Mouse (Mus musculus) heart, postnatal 10 days (tissue): ENCODE data around the gene Exosc2. TPM values are rescaled to one million over a fixed set of nuclear protein-coding genes. Genes with fewer than 3 reads are reported as not detected.

ENCODE experiments used
- DNase-seq, 2 experiments: peaks; one replicate each; pipeline ENCODE4 v3.0.0; 2021
- intact Hi-C: fragments of 180-260 bp; cut with DNase I; formaldehyde crosslinking; loops from one replicate; pipeline ENCODE4 v1.15.1; 2025
- total RNA-seq, 2 experiments: library from RNA; stranded (reverse); gene quantifications; 2 replicates each; pipeline ENCODE4 v1.2.3; 2021

Exosc2 gene
- total RNA-seq, 2 experiments from 2014 or later: 14.1 to 16.0 TPM

DNA sequence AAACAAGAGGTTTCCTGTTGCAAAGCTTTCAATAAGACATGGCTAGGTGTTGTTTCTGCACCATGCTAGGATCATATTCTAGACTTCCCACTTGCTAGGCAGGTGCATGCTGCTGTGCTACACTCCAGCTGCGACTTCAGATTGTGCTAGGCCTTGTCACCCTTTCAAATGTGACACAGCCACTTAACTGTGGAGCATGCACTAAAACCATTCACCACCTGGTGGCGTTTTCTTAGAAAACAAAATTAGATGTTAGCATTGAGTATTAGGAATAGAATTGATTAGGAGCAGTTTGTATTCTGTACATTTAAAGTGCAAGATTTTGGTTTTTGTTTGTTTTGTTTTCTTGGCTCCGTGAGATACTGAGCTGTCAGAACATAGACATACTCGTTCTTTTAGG is 50.3 kb downstream of the Exosc2 start:
- DNase-seq: peak; percentile 21 to 36
- intact Hi-C loops: no loop called here

DNA sequence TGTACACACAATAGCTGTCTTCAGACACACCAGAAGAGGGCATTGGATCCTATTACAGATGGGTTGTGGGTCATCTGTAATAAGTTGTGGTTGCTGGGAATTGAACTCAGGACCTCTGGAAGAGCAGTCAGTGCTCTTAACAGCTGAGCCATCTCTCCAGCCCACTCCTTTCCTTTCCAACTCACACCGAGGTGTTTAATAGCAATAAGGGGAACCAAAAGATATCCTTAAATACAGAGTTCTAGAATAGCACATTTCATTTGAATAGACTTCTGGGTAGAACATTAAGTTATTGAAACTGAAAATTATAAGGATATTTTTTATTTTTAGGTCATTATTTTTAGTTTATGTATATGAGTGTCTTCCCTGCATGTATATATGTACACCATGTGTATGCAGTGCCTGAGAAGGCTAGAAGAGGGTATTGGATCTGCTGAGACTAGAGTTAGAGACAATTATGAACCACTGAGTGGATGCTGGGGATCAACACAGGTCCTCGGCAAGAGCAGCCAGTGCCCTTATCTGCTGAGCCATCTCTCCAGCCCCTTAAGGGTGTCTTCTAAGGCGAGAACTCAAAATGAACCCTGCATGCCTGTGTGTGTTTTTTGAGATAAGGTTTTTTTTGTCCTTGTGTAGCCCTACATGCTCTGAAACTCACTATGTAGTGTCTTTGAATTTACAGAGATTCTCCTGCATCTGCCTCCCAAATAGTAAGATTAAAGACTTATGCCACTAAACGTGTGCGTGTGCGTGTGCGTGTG is 54.4 kb downstream of the Exosc2 start:
- intact Hi-C loops: no loop called here
- DNase-seq: no peak

DNA sequence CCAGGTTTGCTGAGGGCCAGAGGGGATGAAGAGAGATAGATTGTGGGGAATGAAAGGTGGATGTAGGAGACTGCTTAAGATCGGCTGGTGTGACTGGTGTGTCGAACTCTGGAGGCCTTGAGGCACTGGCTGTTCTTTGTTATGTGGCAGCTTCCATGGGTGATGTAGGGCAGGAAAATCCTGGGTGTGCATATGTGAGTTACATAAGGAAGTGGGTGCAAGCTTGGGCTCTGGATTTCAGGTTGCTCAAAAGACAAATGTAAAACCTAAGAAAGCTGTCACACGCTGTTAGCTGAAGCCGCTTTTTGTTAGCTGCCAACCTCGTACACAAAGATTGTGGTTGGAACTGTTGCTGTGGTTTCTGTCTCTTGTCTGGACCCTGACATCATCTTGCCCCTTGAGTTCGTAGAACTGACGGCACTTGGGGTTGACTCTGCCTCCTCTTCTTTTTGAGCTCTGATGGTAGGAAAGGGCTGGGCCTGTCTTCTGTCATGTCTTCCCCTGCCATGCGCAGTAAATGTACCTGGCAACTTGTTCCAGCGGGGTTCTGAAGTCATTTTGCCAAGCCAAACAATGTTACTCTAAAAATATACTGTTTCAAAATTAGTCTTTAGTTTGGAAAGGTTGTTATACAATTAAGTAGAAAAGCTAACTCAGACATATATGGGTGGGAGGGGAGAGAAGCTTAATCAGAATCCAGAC is 57.2 kb downstream of the Exosc2 start:
- DNase-seq: no peak
- intact Hi-C loops: loop anchor here (2.0 kb wide), 1 partner anchor 29 kb away; no protein-coding TSS in a partner anchor

DNA sequence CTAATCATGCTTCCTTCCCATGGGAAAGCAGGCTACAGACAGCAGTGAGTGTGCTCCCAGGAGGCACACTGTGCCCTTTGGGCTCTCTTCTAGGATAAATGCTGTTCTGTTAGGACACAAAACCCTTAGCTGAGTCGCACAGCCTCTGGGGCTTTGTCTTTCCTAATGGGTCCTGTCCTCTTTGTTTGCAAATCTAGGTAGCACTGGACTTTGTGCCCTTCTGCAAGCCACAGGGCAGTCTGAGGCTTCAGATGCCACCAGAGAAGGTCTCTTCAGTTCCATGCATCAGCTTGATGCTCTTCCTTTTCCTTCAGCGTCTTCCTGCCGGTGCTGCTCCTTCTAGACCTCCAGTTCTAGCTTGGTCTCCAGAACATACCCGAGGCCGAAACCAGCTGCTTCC is 60.1 kb downstream of the Exosc2 start:
- intact Hi-C loops: no loop called here
- DNase-seq: no peak

Other genes with a start within 250 kb of the Exosc2 start
- gene Ass1, start 200.5 kb upstream of the Exosc2 start, total RNA-seq: 1 to 10 TPM; 3.4 to 4.2 TPM
- 10 to 100 TPM; 31.2 to 35.5 TPM for gene Fubp3, start 98.1 kb upstream of the Exosc2 start, total RNA-seq
- not detected for gene Prdm12, start 30.7 kb upstream of the Exosc2 start, total RNA-seq
- 10 to 100 TPM; 56.8 to 65.5 TPM for gene Abl1, start 17.7 kb downstream of the Exosc2 start, total RNA-seq
- not detected for gene Qrfp, start 139.9 kb downstream of the Exosc2 start, total RNA-seq
- gene Fibcd1, start 175.3 kb downstream of the Exosc2 start, total RNA-seq: not detected
- gene Lamc3, start 216.6 kb downstream of the Exosc2 start, total RNA-seq: 1 to 10 TPM in 1 of 2 experiments, under 1 TPM in 1; 0.79 to 1.2 TPM